Mouse (Mus musculus) neural tube, embryonic 10.5 days (tissue): ENCODE data around the gene Stox1.

Experiments used
- DNase-seq: peaks from one replicate; pipeline ENCODE4 v3.0.0-alpha.2; 2017; ENCODE audit warnings: low spot score; ENCODE audit errors: extremely low spot score

Stox1 gene

DNA sequence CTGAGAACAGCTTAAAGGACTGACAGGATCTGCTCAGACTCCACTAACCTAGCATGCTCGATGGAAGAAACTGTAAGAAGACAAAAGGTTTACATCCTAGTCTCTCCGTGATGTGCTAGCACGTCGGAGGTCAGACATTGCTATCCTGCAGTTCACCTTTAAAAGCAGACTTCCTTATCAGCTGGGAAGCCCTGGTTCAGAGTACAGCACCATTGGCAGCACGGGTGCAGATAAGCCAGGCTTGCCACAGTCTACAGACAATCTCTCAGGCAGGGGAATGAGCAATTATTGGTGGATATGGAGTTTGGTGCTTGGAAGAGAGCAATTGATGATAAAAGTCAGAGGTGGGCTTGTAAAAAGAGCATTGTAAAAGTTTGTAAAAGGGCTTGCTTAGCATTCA, 57.9 kb downstream of the Stox1 start:
- DNase-seq = no peak

DNA sequence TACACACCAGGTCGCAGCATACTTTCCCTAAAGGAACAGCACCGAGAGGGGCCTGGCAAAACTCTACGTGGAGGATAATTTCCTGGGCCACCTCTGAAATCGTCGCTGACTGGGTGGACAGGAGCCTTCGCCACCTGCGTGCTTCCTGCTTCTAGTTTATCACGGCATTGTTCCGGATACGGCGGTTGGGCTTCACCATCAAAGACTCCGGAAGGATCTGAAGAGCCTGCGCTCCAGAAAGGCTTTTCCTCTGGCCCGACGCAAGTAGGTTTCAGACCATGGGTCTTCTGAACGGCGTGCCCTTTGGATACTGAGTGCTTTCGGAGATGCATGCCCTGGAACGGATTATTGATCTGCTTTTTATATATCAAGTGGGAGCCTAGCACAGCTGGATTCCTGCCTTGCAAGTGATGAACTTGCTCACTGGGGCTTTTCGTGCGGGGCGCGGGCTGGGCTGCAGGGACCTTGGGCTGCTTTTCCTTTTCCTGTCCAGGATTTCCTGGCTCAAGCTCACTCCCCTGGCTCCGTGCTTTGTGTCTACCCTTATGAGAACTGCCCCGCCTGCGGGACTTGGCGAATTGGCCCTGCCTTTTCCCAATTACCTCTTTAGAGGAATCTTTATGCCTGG, 60.9 kb downstream of the Stox1 start:
- no peak for DNase-seq

DNA sequence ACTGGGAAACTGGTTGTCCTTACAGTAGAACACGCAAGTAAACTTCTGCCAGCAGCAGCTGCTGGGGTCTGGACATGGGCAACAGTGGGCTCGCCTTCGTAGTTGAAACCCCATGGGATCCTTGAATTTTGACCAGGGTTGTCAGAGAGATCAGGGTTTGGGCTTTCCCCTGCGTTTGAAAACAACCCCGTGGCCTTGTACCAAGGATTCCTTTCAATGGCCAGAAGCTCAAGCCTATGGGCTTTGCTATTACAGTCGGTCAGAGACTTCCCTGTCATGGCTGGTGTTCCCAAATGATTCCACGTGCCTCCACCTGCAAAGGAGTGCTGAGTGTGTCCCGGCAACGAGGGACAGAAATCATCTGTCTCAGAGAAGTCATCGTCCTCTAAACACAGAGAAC, 61.8 kb downstream of the Stox1 start:
- no peak for DNase-seq

DNA sequence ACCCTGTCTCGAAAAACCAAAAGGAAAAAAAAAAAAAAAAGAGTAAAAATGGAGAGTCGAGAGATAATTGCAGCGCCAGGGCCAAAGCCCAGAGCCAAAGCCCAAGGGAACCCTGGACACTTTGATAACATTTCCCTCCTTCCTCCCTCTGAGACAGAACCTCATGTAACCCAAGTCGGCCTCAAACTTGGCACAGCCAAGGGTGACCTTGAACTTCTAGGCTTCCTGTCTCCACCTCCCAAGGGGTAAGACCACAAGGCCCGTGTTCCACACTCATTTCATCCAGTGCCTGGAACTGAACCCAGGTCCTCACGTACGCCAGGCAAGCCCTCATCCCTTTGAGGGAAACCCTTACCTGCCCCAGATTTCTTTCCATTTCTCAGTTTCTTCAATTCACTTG, 69.2 kb downstream of the Stox1 start:
- DNase-seq = no peak

DNA sequence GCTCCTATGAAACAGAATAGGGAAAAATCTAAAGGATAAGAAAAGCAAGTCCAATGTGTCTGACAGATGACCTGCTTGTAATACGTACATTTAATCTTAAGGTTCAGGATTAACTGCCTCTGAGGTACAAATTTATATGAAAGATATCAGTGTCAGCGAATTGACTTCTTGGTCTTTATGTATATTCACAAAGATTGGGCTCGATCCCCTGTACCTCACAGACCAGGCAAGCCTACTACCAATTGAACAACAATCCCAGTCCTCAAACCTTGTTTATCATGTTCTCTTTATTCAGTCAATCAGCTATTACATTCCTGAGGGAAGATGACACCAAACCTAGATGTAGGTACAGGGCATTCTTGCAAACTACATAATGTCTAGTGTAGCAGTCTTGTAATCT, 74.0 kb downstream of the Stox1 start:
- DNase-seq = no peak

DNA sequence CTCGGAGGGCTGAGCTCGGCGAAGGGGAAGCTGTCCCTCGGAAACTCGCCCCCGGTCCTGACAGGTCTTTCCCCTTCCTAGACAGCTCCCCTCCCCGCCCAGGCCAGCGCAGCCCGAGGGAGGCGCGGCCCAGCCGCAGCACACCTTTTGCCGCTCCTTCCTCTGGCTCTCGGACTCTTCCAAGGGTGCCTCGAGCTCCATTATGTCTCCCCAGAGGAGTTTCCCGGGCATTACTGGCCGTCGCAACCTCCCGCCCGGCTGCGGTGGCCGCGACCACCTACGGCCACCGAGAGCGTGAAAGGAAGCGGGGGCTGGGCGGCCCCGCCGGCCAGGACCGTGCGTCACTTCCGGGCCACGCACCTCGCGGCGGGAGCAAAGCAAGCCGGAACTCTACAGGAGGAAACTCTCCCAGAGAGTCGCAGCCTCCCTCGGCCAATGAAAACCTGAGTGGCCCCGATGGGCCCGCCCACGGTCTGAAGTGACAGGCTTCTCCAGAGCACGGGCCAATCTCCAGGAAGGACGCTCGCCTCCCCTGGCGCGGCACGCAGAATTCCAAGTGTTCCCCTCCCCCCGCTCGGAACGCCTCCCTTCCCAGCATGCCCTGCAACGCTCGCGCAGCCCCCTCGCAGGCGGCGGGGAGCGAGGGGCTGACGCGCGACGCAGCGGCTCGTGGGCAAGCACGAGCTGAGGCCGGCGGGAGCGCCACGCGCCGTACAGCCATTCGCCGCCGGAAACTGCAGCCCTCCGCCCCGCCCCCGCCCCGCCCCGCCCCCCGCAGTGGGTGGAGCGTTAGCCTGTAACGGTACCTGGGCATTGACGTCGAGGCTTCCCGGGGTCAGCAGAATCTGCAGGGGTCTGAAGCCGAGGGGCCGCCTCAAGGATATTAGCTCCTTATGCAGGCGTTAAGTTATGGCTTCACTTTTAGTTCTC, 74.8 kb downstream of the Stox1 start, which contains the start of gene Ddx50:
TSS of gene Ddx50 (minus strand) at position 338 of the 930 bp plus-strand sequence.
- DNase-seq = peak; percentile 99

DNA sequence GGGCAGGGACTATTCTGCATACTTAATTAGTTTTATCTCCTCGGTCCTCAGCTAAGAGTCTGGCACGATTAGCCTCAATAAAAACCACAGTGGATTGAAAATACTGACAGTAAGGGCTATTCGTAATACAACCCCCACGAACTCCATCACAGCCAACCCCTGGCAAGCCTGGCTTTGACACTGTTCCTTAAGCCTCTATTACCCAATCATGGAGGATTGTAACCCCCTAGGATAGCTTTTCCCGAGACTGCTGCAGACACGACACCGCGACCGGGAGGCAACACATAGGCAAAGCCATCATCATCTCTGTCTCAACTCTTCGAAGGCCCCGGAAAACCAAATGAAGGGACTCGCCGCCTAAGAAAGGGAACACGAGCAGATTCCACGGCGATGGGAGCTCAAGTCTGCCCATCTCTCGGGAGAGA, 75.6 kb downstream of the Stox1 start:
- DNase-seq = no peak
